Mouse (Mus musculus) liver, adult (tissue): ENCODE data around the gene Tef.
A peak's percentile ranks its signal among the peaks of the same experiment; 100 is the strongest.

Experiments used
- GATA4 ChIP-seq: IDR thresholded peaks from 2 replicates; pipeline ENCODE4 v1.6.1; 2014; ENCODE audit warnings: mild to moderate bottlenecking, low read length; ENCODE audit not compliant: insufficient replicate concordance

The Tef gene

GRCm38 (mm10) chr15:81832219-81832618, 30.0 kb downstream of the Tef start:
- no peak for TF ChIP-seq GATA4

- TF ChIP-seq GATA4: no peak
Observed at GRCm38 (mm10) chr15:81833481-81833880, 31.3 kb downstream of the Tef start.

GRCm38 (mm10) chr15:81834171-81834841, 32.1 kb downstream of the Tef start:
- TF ChIP-seq GATA4: no peak

- peak; percentile 80; the same call in 1 of the 2 replicates for TF ChIP-seq GATA4
Observed at GRCm38 (mm10) chr15:81835007-81835880, 33.0 kb downstream of the Tef start.

GRCm38 (mm10) chr15:81836124-81836821, 34.1 kb downstream of the Tef start:
- peak; percentile 39; the same call in 1 of the 2 replicates for TF ChIP-seq GATA4

- TF ChIP-seq GATA4: no peak
Observed at GRCm38 (mm10) chr15:81836966-81837920, 35.0 kb downstream of the Tef start.

GRCm38 (mm10) chr15:81838554-81839235, 36.5 kb downstream of the Tef start:
- no peak for TF ChIP-seq GATA4

- peak; percentile 10; the same call in 1 of the 2 replicates for TF ChIP-seq GATA4
Observed at GRCm38 (mm10) chr15:81839634-81840033, 37.4 kb downstream of the Tef start.

- TF ChIP-seq GATA4: no peak
Observed at GRCm38 (mm10) chr15:81840306-81840705, 38.1 kb downstream of the Tef start.

- no peak for TF ChIP-seq GATA4
Observed at GRCm38 (mm10) chr15:81842275-81842674, 40.1 kb downstream of the Tef start.

GRCm38 (mm10) chr15:81845033-81845625, 42.9 kb downstream of the Tef start:
- TF ChIP-seq GATA4: no peak

GRCm38 (mm10) chr15:81845724-81846123, 43.5 kb downstream of the Tef start:
- no peak; the same call in 1 of the 2 replicates for TF ChIP-seq GATA4

- no peak for TF ChIP-seq GATA4
Observed at GRCm38 (mm10) chr15:81846755-81847154, 44.5 kb downstream of the Tef start.
